Mouse (Mus musculus) limb, embryonic 13.5 days (tissue): ENCODE measurements around the gene Pwp2. TPM values are rescaled to one million over a fixed set of nuclear protein-coding genes. Genes with fewer than 3 reads are reported as not detected.

Experiments used
- polyA plus RNA-seq: library from polyadenylated mRNA; unstranded; fragments of >200 nt; fragmentation: Nextera tagmentation; extraction: Ambion mirVana; gene quantifications from 2 replicates; pipeline ENCODE4 v1.2.1, GENCODE M21; 2015

Gene Pwp2
- polyA plus RNA-seq, 1 experiment from 2014 or later: 22.5 TPM

Other genes starting within 250 kb of the Pwp2 start
- gene Trpm2, start 214.6 kb downstream of the Pwp2 start, polyA plus RNA-seq: 0.28 and 0.29 TPM in 2 replicates
- gene 1810043G02Rik, start 206.6 kb downstream of the Pwp2 start, polyA plus RNA-seq: 30.6 and 31.1 TPM in 2 replicates
- 158 and 160 TPM in 2 replicates for gene Pfkl, start 175.1 kb downstream of the Pwp2 start, polyA plus RNA-seq
- 0.17 TPM in 1 of 2 replicates, not detected in the other for gene Dnmt3l, start 143.2 kb downstream of the Pwp2 start, polyA plus RNA-seq
- gene Aire, start 141.5 kb downstream of the Pwp2 start, polyA plus RNA-seq: 0.99 and 1.0 TPM in 2 replicates
- gene Icosl, start 115.8 kb downstream of the Pwp2 start, polyA plus RNA-seq: 3.8 and 3.9 TPM in 2 replicates
- 34.7 and 34.8 TPM in 2 replicates for gene D10Jhu81e, start 15.4 kb downstream of the Pwp2 start, polyA plus RNA-seq
- gene Trappc10, start 59.5 kb upstream of the Pwp2 start, polyA plus RNA-seq: 12.6 and 13.3 TPM in 2 replicates
- 52.4 and 54.9 TPM in 2 replicates for gene Agpat3, start 167.3 kb upstream of the Pwp2 start, polyA plus RNA-seq
- gene Rrp1, start 227.9 kb upstream of the Pwp2 start, polyA plus RNA-seq: 326 and 342 TPM in 2 replicates
- 202 and 212 TPM in 2 replicates for gene Cstb, start 240.5 kb upstream of the Pwp2 start, polyA plus RNA-seq